Mouse (Mus musculus) midbrain, embryonic 12.5 days (tissue): Measurements from ENCODE around the gene Cdc5l. TPM values are rescaled to one million over a fixed set of nuclear protein-coding genes. Genes with fewer than 3 reads are reported as not detected.

Experiments
- ATAC-seq: fragments of 200-750 bp; cut with Nextera tagmentation; 2 replicates; pipeline ENCODE4 v1.8.0; 2017; ENCODE audit warnings: low read depth, moderate TSS enrichment, moderate library complexity; ENCODE audit not compliant: low FRiP score
- H3K27ac ChIP-seq: fragments of 300-500 bp; sonication (generic); replicated peaks from 2 replicates; pipeline ENCODE4 v1.5.1; 2016; ENCODE audit warnings: mild to moderate bottlenecking
- H3K27me3 ChIP-seq: fragments of 300-500 bp; sonication (generic); 2 replicates; pipeline ENCODE4 v1.6.1; 2016; ENCODE audit warnings: mild to moderate bottlenecking
- H3K36me3 ChIP-seq: fragments of 300-500 bp; sonication (generic); 2 replicates; pipeline ENCODE4 v1.6.1; 2016
- H3K4me1 ChIP-seq: fragments of 300-500 bp; sonication (generic); 2 replicates; pipeline ENCODE4 v1.6.1; 2016
- H3K4me2 ChIP-seq: fragments of 300-500 bp; sonication (generic); replicated peaks from 2 replicates; pipeline ENCODE4 v1.6.1; 2016; ENCODE audit warnings: mild to moderate bottlenecking, moderate library complexity
- H3K4me3 ChIP-seq: fragments of 300-500 bp; sonication (generic); 2 replicates; pipeline ENCODE4 v1.5.1; 2016; ENCODE audit warnings: mild to moderate bottlenecking
- H3K9ac ChIP-seq: fragments of 300-500 bp; sonication (generic); replicated peaks from 2 replicates; pipeline ENCODE4 v1.6.1; 2016; ENCODE audit warnings: mild to moderate bottlenecking, moderate library complexity
- H3K9me3 ChIP-seq: fragments of 300-500 bp; sonication (generic); 2 replicates; pipeline ENCODE4 v1.6.1; 2016; ENCODE audit warnings: mild to moderate bottlenecking
- WGBS: fragments of 180-500 bp; shearing (Covaris S2); methylation state at CpG from one replicate; pipeline ENCODE4 v1.1.7; 2016; 5-methylcytosine and 5-hydroxymethylcytosine counted together
- polyA plus RNA-seq: library from polyadenylated mRNA; unstranded; fragments of >200 nt; fragmentation: Nextera tagmentation; extraction: Ambion mirVana; gene quantifications from 2 replicates; pipeline ENCODE4 v1.2.1, GENCODE M21; 2016

Cdc5l gene
- polyA plus RNA-seq, 1 experiment from 2014 or later, result 74.2 TPM

GRCm38 (mm10) chr17:45394612-45395011, 38.9 kb downstream of the Cdc5l start:
- no peak overlapping the region for H3K4me3 ChIP-seq
- no peak overlapping the region for H3K4me2 ChIP-seq
- no peaks in the 10 kb centered on the region for H3K9me3 ChIP-seq
- 82% methylated on average over 9 of the region's 9 CpGs for WGBS
- no peaks in the 10 kb centered on the region for H3K27me3 ChIP-seq
- no peak overlapping the region for H3K9ac ChIP-seq
- ATAC-seq, result no peak
- peaks cover 53% of the 10 kb centered on the region for H3K36me3 ChIP-seq
- no peak overlapping the region for H3K27ac ChIP-seq
- H3K4me1 ChIP-seq, result no peaks in the 10 kb centered on the region

GRCm38 (mm10) chr17:45393765-45394164, 39.8 kb downstream of the Cdc5l start:
- no peak for ATAC-seq

GRCm38 (mm10) chr17:45389896-45390295, 43.6 kb downstream of the Cdc5l start:
- WGBS, result 95% methylated on average over 5 of the region's 5 CpGs
- no peak overlapping the region for H3K4me3 ChIP-seq
- no peak overlapping the region for H3K4me2 ChIP-seq
- no peak overlapping the region for H3K27ac ChIP-seq
- H3K36me3 ChIP-seq, result peaks cover 61% of the 10 kb centered on the region
- no peak for ATAC-seq
- no peaks in the 10 kb centered on the region for H3K9me3 ChIP-seq
- H3K27me3 ChIP-seq, result no peaks in the 10 kb centered on the region
- no peak overlapping the region for H3K9ac ChIP-seq
- H3K4me1 ChIP-seq, result no peaks in the 10 kb centered on the region

More at GRCm38 (mm10) chr17:45393765-45394164, 39.8 kb downstream of the Cdc5l start:
- Histone ChIP-seq H3K27me3 (no peaks in the 10 kb centered on the region), H3K4me3 (no peak overlapping the region), H3K36me3 (peaks cover 53% of the 10 kb centered on the region), H3K27ac (no peak overlapping the region), H3K9ac (no peak overlapping the region), H3K4me1 (no peaks in the 10 kb centered on the region), H3K9me3 (no peaks in the 10 kb centered on the region), H3K4me2 (no peak overlapping the region)
- 86% methylated on average over 3 of the region's 3 CpGs for WGBS

- Histone ChIP-seq H3K9ac (no peak overlapping the region), H3K4me2 (no peak overlapping the region), H3K4me3 (no peak overlapping the region), H3K4me1 (no peaks in the 10 kb centered on the region), H3K27ac (no peak overlapping the region), H3K36me3 (peaks cover 45% of the 10 kb centered on the region), H3K27me3 (no peaks in the 10 kb centered on the region), H3K9me3 (no peaks in the 10 kb centered on the region)
- ATAC-seq, result no peak
- WGBS, result 86% methylated on average over 7 of the region's 7 CpGs
Observed at GRCm38 (mm10) chr17:45386986-45387385, 46.6 kb downstream of the Cdc5l start.

GRCm38 (mm10) chr17:45383305-45383704, 50.2 kb downstream of the Cdc5l start:
- H3K4me2 ChIP-seq, result no peak overlapping the region
- no peak for ATAC-seq
- no peaks in the 10 kb centered on the region for H3K4me1 ChIP-seq
- H3K36me3 ChIP-seq, result peaks cover 29% of the 10 kb centered on the region
- WGBS, result 94% methylated on average over 3 of the region's 3 CpGs
- no peak overlapping the region for H3K9ac ChIP-seq
- H3K27me3 ChIP-seq, result no peaks in the 10 kb centered on the region
- no peak overlapping the region for H3K4me3 ChIP-seq
- no peaks in the 10 kb centered on the region for H3K9me3 ChIP-seq
- no peak overlapping the region for H3K27ac ChIP-seq

GRCm38 (mm10) chr17:45379271-45379784, 54.2 kb downstream of the Cdc5l start:
- Histone ChIP-seq H3K4me2 (no peak overlapping the region), H3K9me3 (no peaks in the 10 kb centered on the region), H3K36me3 (peaks cover 9% of the 10 kb centered on the region), H3K4me1 (no peaks in the 10 kb centered on the region), H3K9ac (no peak overlapping the region), H3K27me3 (no peaks in the 10 kb centered on the region), H3K27ac (no peak overlapping the region), H3K4me3 (no peak overlapping the region)
- no peak for ATAC-seq
- WGBS, result 90% methylated on average over 9 of the region's 9 CpGs

GRCm38 (mm10) chr17:45377323-45377722, 56.2 kb downstream of the Cdc5l start:
- ATAC-seq, result no peak
- no peak overlapping the region for H3K4me2 ChIP-seq
- 58% methylated on average over 5 of the region's 5 CpGs for WGBS

GRCm38 (mm10) chr17:45373987-45374608, 59.4 kb downstream of the Cdc5l start:
- Histone ChIP-seq H3K27me3 (peaks cover 17% of the 10 kb centered on the region), H3K27ac (no peak overlapping the region), H3K4me3 (no peak overlapping the region), H3K9ac (no peak overlapping the region), H3K9me3 (no peaks in the 10 kb centered on the region), H3K4me2 (0 out of 2 replicates have a peak overlapping the region, but pooled peaks have one; percentile 8), H3K36me3 (no peaks in the 10 kb centered on the region), H3K4me1 (peaks cover 13% of the 10 kb centered on the region)
- 24% methylated on average over 13 of the region's 13 CpGs for WGBS
- ATAC-seq, result peak; percentile 81

More at GRCm38 (mm10) chr17:45377323-45377722, 56.2 kb downstream of the Cdc5l start:
- no peak overlapping the region for H3K27ac ChIP-seq
- H3K27me3 ChIP-seq, result peaks cover 11% of the 10 kb centered on the region; the same call in 1 of the 2 replicates
- no peaks in the 10 kb centered on the region for H3K4me1 ChIP-seq
- H3K36me3 ChIP-seq, result peaks cover 7% of the 10 kb centered on the region; the same call in 1 of the 2 replicates
- H3K9me3 ChIP-seq, result no peaks in the 10 kb centered on the region
- no peak overlapping the region for H3K9ac ChIP-seq
- H3K4me3 ChIP-seq, result no peak overlapping the region

- ATAC-seq, result no peak
Observed at GRCm38 (mm10) chr17:45371042-45371441, 62.5 kb downstream of the Cdc5l start.

GRCm38 (mm10) chr17:45370535-45370934, 63.0 kb downstream of the Cdc5l start:
- Histone ChIP-seq H3K27ac (0 out of 2 replicates have a peak overlapping the region, but pooled peaks have one; percentile 4), H3K4me3 (no peak overlapping the region), H3K9ac (no peak overlapping the region), H3K4me2 (no peak overlapping the region), H3K27me3 (peaks cover 17% of the 10 kb centered on the region), H3K36me3 (no peaks in the 10 kb centered on the region), H3K9me3 (no peaks in the 10 kb centered on the region), H3K4me1 (peaks cover 13% of the 10 kb centered on the region)
- WGBS, result 49% methylated on average over 5 of the region's 5 CpGs
- ATAC-seq, result 0 out of 2 replicates have a peak, but pooled peaks have one; percentile 20

More at GRCm38 (mm10) chr17:45371042-45371441, 62.5 kb downstream of the Cdc5l start:
- H3K36me3 ChIP-seq, result no peaks in the 10 kb centered on the region
- 52% methylated on average over 9 of the region's 9 CpGs for WGBS
- 0 out of 2 replicates have a peak overlapping the region, but pooled peaks have one; percentile 4 for H3K27ac ChIP-seq
- H3K4me3 ChIP-seq, result no peak overlapping the region
- no peak overlapping the region for H3K9ac ChIP-seq
- H3K4me2 ChIP-seq, result no peak overlapping the region
- peaks cover 13% of the 10 kb centered on the region for H3K4me1 ChIP-seq
- no peaks in the 10 kb centered on the region for H3K9me3 ChIP-seq
- H3K27me3 ChIP-seq, result peaks cover 17% of the 10 kb centered on the region

- no peak for ATAC-seq
- H3K9me3 ChIP-seq, result no peaks in the 10 kb centered on the region
- no peak overlapping the region for H3K27ac ChIP-seq
- no peaks in the 10 kb centered on the region for H3K4me1 ChIP-seq
- H3K27me3 ChIP-seq, result peaks cover 2% of the 10 kb centered on the region; the same call in 1 of the 2 replicates
- H3K36me3 ChIP-seq, result no peaks in the 10 kb centered on the region
- WGBS, result 77% methylated on average over 7 of the region's 7 CpGs
- H3K4me3 ChIP-seq, result no peak overlapping the region
- no peak overlapping the region for H3K9ac ChIP-seq
- H3K4me2 ChIP-seq, result no peak overlapping the region
Observed at GRCm38 (mm10) chr17:45364871-45365270, 68.7 kb downstream of the Cdc5l start.

- H3K4me2 ChIP-seq, result no peak overlapping the region
- peaks cover 5% of the 10 kb centered on the region for H3K4me1 ChIP-seq
- no peaks in the 10 kb centered on the region for H3K9me3 ChIP-seq
- 91% methylated on average over 3 of the region's 3 CpGs for WGBS
- H3K4me3 ChIP-seq, result no peak overlapping the region
- H3K36me3 ChIP-seq, result no peaks in the 10 kb centered on the region
- no peak for ATAC-seq
- no peaks in the 10 kb centered on the region for H3K27me3 ChIP-seq
- H3K9ac ChIP-seq, result no peak overlapping the region
- no peak overlapping the region for H3K27ac ChIP-seq
Observed at GRCm38 (mm10) chr17:45360950-45361349, 72.6 kb downstream of the Cdc5l start.
